In the genomic region with DNA sequence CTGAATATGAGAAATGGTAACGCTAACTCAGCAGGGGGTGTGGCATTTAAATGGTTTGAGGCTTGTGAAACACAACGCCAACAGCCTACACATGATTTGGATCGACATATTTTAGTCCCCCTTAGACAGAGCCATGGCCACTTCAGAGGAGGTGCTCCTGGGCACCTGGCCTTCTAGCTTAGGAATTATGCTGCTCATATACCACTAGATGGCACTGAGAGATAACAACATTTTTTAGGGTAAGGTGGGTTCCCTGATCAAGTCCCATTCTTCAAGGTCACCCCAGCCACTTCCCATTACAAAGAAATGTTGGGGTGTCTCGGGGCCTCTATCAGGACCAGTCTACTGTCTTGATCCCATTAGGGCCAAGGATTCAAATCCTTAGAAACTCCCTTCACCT, we compare ENCODE assay signal across 11 mouse cellular contexts.
DNase-seq lines count a peak whose midpoint lies in the region; ATAC-seq and TF ChIP-seq lines count a peak whose summit lies in the region.
"Had no signal": no experiment of that assay in that cellular context is flagged by ENCODE, and none has a peak within 500 bp of the region (broad histone marks: within the 10 kb centered on the region; RNA-seq: fewer than 3 reads in every experiment).

No protein-coding gene starts in this region.

- DNase-seq in frontal cortex, postnatal 14 days (ENCODE audit: low spot score in 2 of 2), result no peak
- DNase-seq in lung, postnatal 36 days, result peak; percentile 3
- no peak for DNase-seq in lung, postnatal 25 days (ENCODE audit: low spot score)
- DNase-seq in brain, embryonic 14.5 days (ENCODE audit: low read depth), result peak; percentile 64
- peak; percentile 6 for DNase-seq in retina, adult 2 months (ENCODE audit: low read depth, low spot score)
- no peak for DNase-seq in right cerebral cortex, adult 2 months (ENCODE audit: low spot score in 2 of 2)
- DNase-seq: heart, adult 11 months; kidney, adult 8-10 months; thymus, postnatal 4 days had no signal

- no peak for TF ChIP-seq POLR2A in brain, embryonic 14.5 days (IDR thresholded peaks at IDR 0.05; ENCODE audit: borderline replicate concordance, extremely low read depth, insufficient read depth, insufficient read length, poor library complexity, severe bottlenecking)

- TF ChIP-seq CTCF in brain, embryonic 14.5 days (IDR thresholded peaks at IDR 0.05; ENCODE audit: borderline replicate concordance, extremely low read depth, insufficient read depth, insufficient read length), result peak; percentile 48; the same call in 1 of the 2 replicates

- peak; percentile 68; the same call in 1 of the 2 replicates for ATAC-seq in frontal cortex, adult (ENCODE audit: low TSS enrichment)
- ATAC-seq in megakaryocyte, adult 5-6 weeks (ENCODE audit: poor library complexity, severe bottlenecking), result no peak

Comparison
In these comparisons a context has a peak if more than half of its experiments do, and no peak if none do; other contexts are left out.
1. DNase-seq: peak in lung, postnatal 36 days (single experiment), brain, embryonic 14.5 days (single experiment) and retina, adult 2 months (single experiment); none in frontal cortex, postnatal 14 days (0 of 2), lung, postnatal 25 days (single experiment) and right cerebral cortex, adult 2 months (0 of 2).